Mouse (Mus musculus) liver, embryonic 16.5 days (tissue): ENCODE results near the gene Nox4. TPM values are rescaled to one million over a fixed set of nuclear protein-coding genes. Genes with fewer than 3 reads are reported as not detected.

Experiments
- ATAC-seq: fragments of 200-750 bp; cut with Nextera tagmentation; 2 replicates; pipeline ENCODE4 v1.8.0; 2017; ENCODE audit warnings: low read depth, mild to moderate bottlenecking, moderate number of reproducible peaks, moderate library complexity
- H3K27ac ChIP-seq: fragments of 300-500 bp; sonication (generic); 2 replicates; pipeline ENCODE4 v1.5.1; 2014; ENCODE audit warnings: mild to moderate bottlenecking, low read length
- H3K27me3 ChIP-seq: fragments of 300-500 bp; sonication (generic); 2 replicates; pipeline ENCODE4 v1.6.1; 2014; ENCODE audit warnings: low read depth, low read length, mixed read lengths; ENCODE audit not compliant: control insufficient read depth, insufficient read depth
- H3K36me3 ChIP-seq: fragments of 300-500 bp; sonication (generic); 2 replicates; pipeline ENCODE4 v1.6.1; 2014; ENCODE audit warnings: mild to moderate bottlenecking; ENCODE audit not compliant: control insufficient read depth, insufficient read depth
- H3K4me1 ChIP-seq: fragments of 300-500 bp; sonication (generic); 2 replicates; pipeline ENCODE4 v1.6.1; 2014; ENCODE audit warnings: low read depth, low read length, mixed read lengths; ENCODE audit not compliant: control insufficient read depth
- H3K4me2 ChIP-seq: fragments of 300-500 bp; sonication (generic); 2 replicates; pipeline ENCODE4 v1.6.1; 2014; ENCODE audit warnings: low read depth, low read length, mixed read lengths
- H3K4me3 ChIP-seq: fragments of 300-500 bp; sonication (generic); 2 replicates; pipeline ENCODE4 v1.5.1; 2014; ENCODE audit warnings: low read depth, mild to moderate bottlenecking, low read length
- H3K9ac ChIP-seq: fragments of 300-500 bp; sonication (generic); 2 replicates; pipeline ENCODE4 v1.6.1; 2014; ENCODE audit warnings: low read depth, low read length
- H3K9me3 ChIP-seq: fragments of 300-500 bp; sonication (generic); replicated peaks from 2 replicates; pipeline ENCODE4 v1.6.1; 2016; ENCODE audit warnings: low read length; ENCODE audit not compliant: control insufficient read depth
- WGBS: fragments of 180-500 bp; shearing (Covaris S2); extraction: QIAGEN DNeasy Blood & Tissue Kit; methylation state at CpG from one replicate; pipeline ENCODE4 v1.1.7; 2014; ENCODE audit not compliant: insufficient replicate concordance; 5-methylcytosine and 5-hydroxymethylcytosine counted together
- polyA plus RNA-seq: library from polyadenylated mRNA; unstranded; fragments of >200 nt; fragmentation: Nextera tagmentation; extraction: Ambion mirVana; gene quantifications from 2 replicates; pipeline ENCODE4 v1.2.1, GENCODE M21; 2015

The Nox4 gene
- 0.05 and 0.17 TPM in 2 replicates for polyA plus RNA-seq

- Histone ChIP-seq H3K27ac (no peak within 1 kb of the TSS), H3K4me1 (no peaks in the 10 kb centered on the region), H3K9me3 (no peaks in the 10 kb centered on the region), H3K27me3 (no peaks in the 10 kb centered on the region), H3K9ac (no peak within 1 kb of the TSS), H3K4me3 (peak within 1 kb of the TSS; percentile 48), H3K4me2 (peak within 1 kb of the TSS; percentile 49), H3K36me3 (no peaks in the 10 kb centered on the region)
- ATAC-seq: no peak
- 10% methylated on average over 18 of the region's 18 CpGs for WGBS
These were observed at the start of gene Nox4 for GRCm38 (mm10) chr7:87245856-87246579. Gene Nox4, plus strand, starts transcription at chr7:87246096.

- Histone ChIP-seq H3K4me3 (no peak overlapping the region), H3K27me3 (no peaks in the 10 kb centered on the region), H3K9ac (no peak overlapping the region), H3K36me3 (no peaks in the 10 kb centered on the region), H3K4me2 (no peak overlapping the region), H3K4me1 (no peaks in the 10 kb centered on the region), H3K9me3 (no peaks in the 10 kb centered on the region), H3K27ac (no peak overlapping the region)
- ATAC-seq: no peak
These were observed 41.1 kb upstream of the Nox4 start for GRCm38 (mm10) chr7:87204751-87205150.

- Histone ChIP-seq H3K27ac (no peak overlapping the region), H3K4me3 (no peak overlapping the region), H3K9ac (no peak overlapping the region), H3K4me1 (no peaks in the 10 kb centered on the region), H3K36me3 (no peaks in the 10 kb centered on the region), H3K4me2 (no peak overlapping the region), H3K9me3 (no peaks in the 10 kb centered on the region), H3K27me3 (no peaks in the 10 kb centered on the region)
- ATAC-seq: no peak
These were observed 24.2 kb upstream of the Nox4 start for GRCm38 (mm10) chr7:87221712-87222111.

GRCm38 (mm10) chr7:87222751-87223150 is 23.1 kb upstream of the Nox4 start:
- H3K4me2 ChIP-seq: no peak overlapping the region
- no peak overlapping the region for H3K4me3 ChIP-seq
- H3K9ac ChIP-seq: no peak overlapping the region
- no peaks in the 10 kb centered on the region for H3K36me3 ChIP-seq
- H3K4me1 ChIP-seq: no peaks in the 10 kb centered on the region
- no peak overlapping the region for H3K27ac ChIP-seq
- no peak for ATAC-seq
- H3K9me3 ChIP-seq: no peaks in the 10 kb centered on the region
- no peaks in the 10 kb centered on the region for H3K27me3 ChIP-seq
- WGBS: 62% methylated on average over 2 of the region's 2 CpGs

GRCm38 (mm10) chr7:87225617-87226016 is 20.3 kb upstream of the Nox4 start:
- Histone ChIP-seq H3K27ac (no peak overlapping the region), H3K4me1 (no peaks in the 10 kb centered on the region), H3K4me3 (no peak overlapping the region), H3K9ac (no peak overlapping the region), H3K4me2 (no peak overlapping the region), H3K9me3 (no peaks in the 10 kb centered on the region), H3K36me3 (no peaks in the 10 kb centered on the region), H3K27me3 (no peaks in the 10 kb centered on the region)
- ATAC-seq: no peak
- WGBS: 22% methylated on average over 2 of the region's 2 CpGs

GRCm38 (mm10) chr7:87227051-87227948 is 18.6 kb upstream of the Nox4 start:
- H3K36me3 ChIP-seq: no peaks in the 10 kb centered on the region
- no peak overlapping the region for H3K4me3 ChIP-seq
- H3K4me1 ChIP-seq: no peaks in the 10 kb centered on the region
- WGBS: 60% methylated on average over 4 of the region's 4 CpGs
- no peak overlapping the region for H3K9ac ChIP-seq
- H3K4me2 ChIP-seq: no peak overlapping the region
- H3K27ac ChIP-seq: no peak overlapping the region
- no peak for ATAC-seq
- no peaks in the 10 kb centered on the region for H3K27me3 ChIP-seq
- H3K9me3 ChIP-seq: no peaks in the 10 kb centered on the region

- no peak for ATAC-seq
- no peak overlapping the region for H3K27ac ChIP-seq
- no peak overlapping the region for H3K9ac ChIP-seq
- H3K36me3 ChIP-seq: no peaks in the 10 kb centered on the region
- no peak overlapping the region for H3K4me3 ChIP-seq
- no peaks in the 10 kb centered on the region for H3K4me1 ChIP-seq
- no peaks in the 10 kb centered on the region for H3K9me3 ChIP-seq
- no peak overlapping the region for H3K4me2 ChIP-seq
- WGBS: 58% methylated on average over 1 of the region's 1 CpGs
- H3K27me3 ChIP-seq: no peaks in the 10 kb centered on the region
These were observed 16.4 kb upstream of the Nox4 start for GRCm38 (mm10) chr7:87229502-87229901.

GRCm38 (mm10) chr7:87241139-87241538 is 4.8 kb upstream of the Nox4 start:
- H3K27me3 ChIP-seq: no peaks in the 10 kb centered on the region
- H3K9ac ChIP-seq: no peak overlapping the region
- no peak overlapping the region for H3K4me3 ChIP-seq
- WGBS: 34% methylated on average over 1 of the region's 1 CpGs
- H3K36me3 ChIP-seq: no peaks in the 10 kb centered on the region
- H3K27ac ChIP-seq: no peak overlapping the region
- H3K9me3 ChIP-seq: no peaks in the 10 kb centered on the region
- H3K4me2 ChIP-seq: no peak overlapping the region
- H3K4me1 ChIP-seq: no peaks in the 10 kb centered on the region
- no peak for ATAC-seq

- Histone ChIP-seq H3K27me3 (no peaks in the 10 kb centered on the region), H3K27ac (no peak overlapping the region), H3K9me3 (no peaks in the 10 kb centered on the region), H3K36me3 (no peaks in the 10 kb centered on the region), H3K4me3 (peak overlapping the region; percentile 48), H3K9ac (no peak overlapping the region), H3K4me2 (peak overlapping the region; percentile 49), H3K4me1 (no peaks in the 10 kb centered on the region)
- ATAC-seq: peak; percentile 27; the same call in 1 of the 2 replicates
- 2% methylated on average over 28 of the region's 30 CpGs for WGBS
These were observed 661 bp downstream of the Nox4 start for GRCm38 (mm10) chr7:87246580-87246934.
